Mouse (Mus musculus) lung, embryonic 16.5 days (tissue): Measurements from ENCODE around the gene Cabp1. TPM values are rescaled to one million over a fixed set of nuclear protein-coding genes. Genes with fewer than 3 reads are reported as not detected.

ENCODE experiments used
- ATAC-seq: fragments of 200-750 bp; cut with Nextera tagmentation; 2 replicates; pipeline ENCODE4 v1.8.0; 2017; ENCODE audit warnings: low read depth, mild to moderate bottlenecking, moderate library complexity
- H3K27ac ChIP-seq: fragments of 300-500 bp; sonication (generic); 2 replicates; pipeline ENCODE4 v1.5.1; 2014; ENCODE audit warnings: mild to moderate bottlenecking, control low read depth, low read length
- H3K27me3 ChIP-seq: fragments of 300-500 bp; sonication (generic); 2 replicates; pipeline ENCODE4 v1.6.1; 2014; ENCODE audit warnings: low read depth, low read length, mixed read lengths; ENCODE audit not compliant: control insufficient read depth, insufficient read depth
- H3K36me3 ChIP-seq: fragments of 300-500 bp; sonication (generic); 2 replicates; pipeline ENCODE4 v1.6.1; 2014; ENCODE audit warnings: low read length; ENCODE audit not compliant: control insufficient read depth, insufficient read depth
- H3K4me1 ChIP-seq: fragments of 300-500 bp; sonication (generic); replicated peaks from 2 replicates; pipeline ENCODE4 v1.6.1; 2014; ENCODE audit warnings: low read length, mixed read lengths; ENCODE audit not compliant: control insufficient read depth, insufficient read depth
- H3K4me2 ChIP-seq: fragments of 300-500 bp; sonication (generic); 2 replicates; pipeline ENCODE4 v1.6.1; 2014; ENCODE audit warnings: low read depth, low read length, control low read depth
- H3K4me3 ChIP-seq: fragments of 300-500 bp; sonication (generic); 2 replicates; pipeline ENCODE4 v1.5.1; 2014; ENCODE audit warnings: mild to moderate bottlenecking, low read length, control low read depth
- H3K9ac ChIP-seq: fragments of 300-500 bp; sonication (generic); 2 replicates; pipeline ENCODE4 v1.6.1; 2014; ENCODE audit warnings: low read length, control low read depth
- H3K9me3 ChIP-seq: fragments of 300-500 bp; sonication (generic); 2 replicates; pipeline ENCODE4 v1.6.1; 2016; ENCODE audit warnings: low read length; ENCODE audit not compliant: control insufficient read depth
- WGBS: fragments of 180-500 bp; shearing (Covaris S2); extraction: QIAGEN DNeasy Blood & Tissue Kit; methylation state at CpG from one replicate; pipeline ENCODE4 v1.1.7; 2014; 5-methylcytosine and 5-hydroxymethylcytosine counted together
- polyA plus RNA-seq: library from polyadenylated mRNA; unstranded; fragments of >200 nt; fragmentation: Nextera tagmentation; extraction: Ambion mirVana; gene quantifications from 2 replicates; pipeline ENCODE4 v1.2.1, GENCODE M21; 2015

Gene Cabp1
- polyA plus RNA-seq, 1 experiment from 2014 or later, result 1.3 TPM

- H3K9me3 ChIP-seq, result no peaks in the 10 kb centered on the region
- ATAC-seq, result no peak
- H3K27ac ChIP-seq, result no peak overlapping the region
- H3K4me2 ChIP-seq, result no peak overlapping the region
- no peaks in the 10 kb centered on the region for H3K27me3 ChIP-seq
- peaks cover 8% of the 10 kb centered on the region for H3K4me1 ChIP-seq
- H3K36me3 ChIP-seq, result peaks cover 16% of the 10 kb centered on the region; the same call in 1 of the 2 replicates
- H3K4me3 ChIP-seq, result no peak overlapping the region
- no peak overlapping the region for H3K9ac ChIP-seq
- WGBS, result 87% methylated on average over 22 of the region's 22 CpGs
These were observed 66.6 kb downstream of the Cabp1 start for GRCm38 (mm10) chr5:115127421-115128179.

- H3K27ac ChIP-seq, result no peak overlapping the region
- peaks cover 16% of the 10 kb centered on the region; the same call in 1 of the 2 replicates for H3K36me3 ChIP-seq
- ATAC-seq, result no peak
- no peak overlapping the region for H3K4me2 ChIP-seq
- no peak overlapping the region for H3K4me3 ChIP-seq
- peaks cover 8% of the 10 kb centered on the region for H3K4me1 ChIP-seq
- 86% methylated on average over 28 of the region's 28 CpGs for WGBS
- no peaks in the 10 kb centered on the region for H3K27me3 ChIP-seq
- no peak overlapping the region for H3K9ac ChIP-seq
- H3K9me3 ChIP-seq, result no peaks in the 10 kb centered on the region
These were observed 67.4 kb downstream of the Cabp1 start for GRCm38 (mm10) chr5:115126578-115127312.

- Histone ChIP-seq H3K9me3 (no peaks in the 10 kb centered on the region), H3K4me3 (0 out of 2 replicates have a peak overlapping the region, but pooled peaks have one; percentile 17), H3K4me1 (peaks cover 8% of the 10 kb centered on the region), H3K27me3 (no peaks in the 10 kb centered on the region), H3K27ac (no peak overlapping the region), H3K36me3 (peaks cover 16% of the 10 kb centered on the region; the same call in 1 of the 2 replicates), H3K9ac (no peak overlapping the region), H3K4me2 (0 out of 2 replicates have a peak overlapping the region, but pooled peaks have one; percentile 18)
- peak; percentile 88 for ATAC-seq
- 20% methylated on average over 24 of the region's 24 CpGs for WGBS
These were observed 68.8 kb downstream of the Cabp1 start for GRCm38 (mm10) chr5:115125211-115125871.

GRCm38 (mm10) chr5:115124690-115125089 lies 69.5 kb downstream of the Cabp1 start:
- Histone ChIP-seq H3K9me3 (no peaks in the 10 kb centered on the region), H3K4me2 (no peak overlapping the region), H3K27me3 (no peaks in the 10 kb centered on the region), H3K36me3 (peaks cover 16% of the 10 kb centered on the region; the same call in 1 of the 2 replicates), H3K4me1 (peaks cover 8% of the 10 kb centered on the region), H3K9ac (no peak overlapping the region), H3K4me3 (no peak overlapping the region), H3K27ac (no peak overlapping the region)
- ATAC-seq, result peak; percentile 32; the same call in 1 of the 2 replicates
- WGBS, result 91% methylated on average over 6 of the region's 6 CpGs

DNA sequence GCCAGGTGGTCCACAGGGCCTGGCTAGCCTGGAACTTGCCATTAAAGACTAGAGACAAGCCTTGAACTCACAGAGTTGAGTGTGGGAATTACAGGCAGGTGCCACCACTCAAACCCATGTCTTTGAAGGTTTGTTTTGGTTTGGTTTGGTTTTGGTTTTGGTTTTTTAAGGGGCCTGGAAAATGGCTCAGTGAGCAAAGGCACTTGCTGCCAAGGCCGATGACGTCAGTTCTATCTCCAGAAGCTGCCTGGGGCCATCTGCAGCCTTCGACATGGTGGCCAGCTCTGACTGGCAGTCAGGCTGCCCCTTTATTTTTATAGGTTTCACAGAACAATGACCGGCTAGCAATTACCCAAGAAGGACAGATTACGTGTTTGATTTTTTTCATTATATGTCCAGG lies 73.2 kb downstream of the Cabp1 start:
- no peak for ATAC-seq
- H3K36me3 ChIP-seq, result peaks cover 6% of the 10 kb centered on the region; the same call in 1 of the 2 replicates
- 80% methylated on average over 5 of the region's 5 CpGs for WGBS

GRCm38 (mm10) chr5:115118961-115119570 lies 75.1 kb downstream of the Cabp1 start, which contains the start of gene Acads:
Gene Acads, minus strand, starts transcription at chr5:115119346.
- Histone ChIP-seq H3K9me3 (no peaks in the 10 kb centered on the region), H3K4me1 (peaks cover 11% of the 10 kb centered on the region; the same call in 1 of the 2 replicates), H3K4me2 (peak within 1 kb of the TSS; percentile 82), H3K9ac (peak within 1 kb of the TSS; percentile 89), H3K27me3 (no peaks in the 10 kb centered on the region), H3K4me3 (peak within 1 kb of the TSS; percentile 99), H3K36me3 (peaks cover 14% of the 10 kb centered on the region; the same call in 1 of the 2 replicates), H3K27ac (peak within 1 kb of the TSS; percentile 67)
- under 1% methylated on average over 37 of the region's 39 CpGs for WGBS
- peak; percentile 98 for ATAC-seq

More for the DNA sequence above, 73.2 kb downstream of the Cabp1 start:
- Histone ChIP-seq H3K9me3 (no peaks in the 10 kb centered on the region), H3K27me3 (no peaks in the 10 kb centered on the region), H3K27ac (no peak overlapping the region), H3K4me2 (no peak overlapping the region), H3K9ac (no peak overlapping the region), H3K4me3 (no peak overlapping the region), H3K4me1 (peaks cover 19% of the 10 kb centered on the region)

Other genes with a start within 250 kb of the Cabp1 start
- gene Hnf1a, start 223.3 kb downstream of the Cabp1 start, polyA plus RNA-seq, result 0.08 and 0.16 TPM in 2 replicates
- 9.6 and 9.8 TPM in 2 replicates for gene Sppl3, start 183.2 kb downstream of the Cabp1 start, polyA plus RNA-seq
- 23.2 and 25.4 TPM in 2 replicates for gene Gm10401, start 96.1 kb downstream of the Cabp1 start, polyA plus RNA-seq
- gene Acads, start 75.0 kb downstream of the Cabp1 start, polyA plus RNA-seq, result 64.5 and 69.2 TPM in 2 replicates
- 34.3 and 35.2 TPM in 2 replicates for gene Unc119b, start 59.4 kb downstream of the Cabp1 start, polyA plus RNA-seq
- gene Mlec, start 36.2 kb downstream of the Cabp1 start, polyA plus RNA-seq, result 58.9 and 62.1 TPM in 2 replicates
- 97.6 and 109 TPM in 2 replicates for gene Pop5, start 41.5 kb upstream of the Cabp1 start, polyA plus RNA-seq
- gene Rnf10, start 78.5 kb upstream of the Cabp1 start, polyA plus RNA-seq, result 115 and 116 TPM in 2 replicates
- 37.9 and 38.6 TPM in 2 replicates for gene Coq5, start 85.3 kb upstream of the Cabp1 start, polyA plus RNA-seq
- 1,463 and 1,496 TPM in 2 replicates for gene Dynll1, start 106.6 kb upstream of the Cabp1 start, polyA plus RNA-seq
- gene Srsf9, start 132.8 kb upstream of the Cabp1 start, polyA plus RNA-seq, result 157 and 223 TPM in 2 replicates
- 25.5 and 27.5 TPM in 2 replicates for gene Gatc, start 146.8 kb upstream of the Cabp1 start, polyA plus RNA-seq
- gene Triap1, start 146.8 kb upstream of the Cabp1 start, polyA plus RNA-seq, result 59.2 and 61.4 TPM in 2 replicates
- gene Cox6a1, start 154.6 kb upstream of the Cabp1 start, polyA plus RNA-seq, result 920 and 937 TPM in 2 replicates
- gene Msi1, start 235.2 kb upstream of the Cabp1 start, polyA plus RNA-seq, result 3.9 and 6.0 TPM in 2 replicates